Mouse (Mus musculus) liver, embryonic 14.5 days (tissue): ENCODE results near the gene Gm10663.

Experiments
- CTCF ChIP-seq: IDR thresholded peaks from 2 replicates; pipeline ENCODE4 v1.5.1; 2016; ENCODE audit warnings: antibody characterized with exemption, low read depth, control low read depth
- EP300 ChIP-seq: IDR thresholded peaks from 2 replicates; pipeline ENCODE4 v1.6.1; 2016; ENCODE audit warnings: antibody characterized with exemption, low read depth

- no peak for TF ChIP-seq EP300
- TF ChIP-seq CTCF = no peak
These were observed 12.9 kb downstream of the Gm10663 start for GRCm38 (mm10) chr8:65087711-65088110.
